Mouse (Mus musculus) MEL (cell line): ENCODE results near the gene Mgat1.

Experiments
- CTCF ChIP-seq, 3 experiments: IDR thresholded peaks in 2 of 3; conservative IDR thresholded peaks in 1 of 3; 2 replicates each; pipeline ENCODE4 v1.5.1; 2011 to 2012; ENCODE audit warnings: low read length in 3 of 3, low read depth in 2 of 3, mild to moderate bottlenecking in 2 of 3, improper control_type of control experiment in 1 of 3, inconsistent platforms in 1 of 3, mixed read lengths in 1 of 3, moderate library complexity in 1 of 3; ENCODE audit not compliant: control insufficient read depth in 1 of 3, insufficient read depth in 1 of 3, poor library complexity in 1 of 3, severe bottlenecking in 1 of 3
- KAT2A ChIP-seq: conservative IDR thresholded peaks from 2 replicates; pipeline ENCODE4 v1.6.1; 2012; ENCODE audit warnings: low read depth, low read length, improper control_type of control experiment, inconsistent platforms

DNA sequence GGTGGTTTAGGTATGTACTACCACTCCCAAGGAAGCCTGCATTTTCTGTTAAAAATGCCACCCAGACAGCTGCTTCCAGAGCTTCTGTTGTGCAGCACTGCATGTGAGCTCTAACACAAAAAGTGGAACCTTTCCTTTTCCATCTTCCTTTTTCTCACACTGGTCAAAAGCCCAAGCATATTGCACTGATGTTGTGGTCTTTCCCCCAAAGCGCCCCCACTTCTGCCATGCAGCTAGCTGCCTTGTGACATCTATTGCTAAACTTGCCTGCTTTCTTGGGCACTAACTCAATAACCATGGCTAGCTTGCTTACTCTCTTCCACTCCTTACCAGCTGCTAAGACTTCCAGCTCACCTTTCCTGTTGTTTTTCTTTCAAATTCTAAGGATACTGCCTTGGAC is 19.5 kb upstream of the Mgat1 start:
- no peak for TF ChIP-seq KAT2A
- TF ChIP-seq CTCF (IDR thresholded peaks at IDR 0.05 in 2 of 3, conservative IDR thresholded peaks at IDR 0.05 in 1 of 3; ENCODE audit: control insufficient read depth in 1 of 3, insufficient read depth in 1 of 3, low read depth in 2 of 3, low read length in 3 of 3, poor library complexity in 1 of 3, severe bottlenecking in 1 of 3): no peak
